Mouse (Mus musculus): ENCODE measurements around the gene Tacc2.
A peak's percentile ranks its signal among the peaks of the same experiment; 100 is the strongest.

Gene Tacc2

DNA sequence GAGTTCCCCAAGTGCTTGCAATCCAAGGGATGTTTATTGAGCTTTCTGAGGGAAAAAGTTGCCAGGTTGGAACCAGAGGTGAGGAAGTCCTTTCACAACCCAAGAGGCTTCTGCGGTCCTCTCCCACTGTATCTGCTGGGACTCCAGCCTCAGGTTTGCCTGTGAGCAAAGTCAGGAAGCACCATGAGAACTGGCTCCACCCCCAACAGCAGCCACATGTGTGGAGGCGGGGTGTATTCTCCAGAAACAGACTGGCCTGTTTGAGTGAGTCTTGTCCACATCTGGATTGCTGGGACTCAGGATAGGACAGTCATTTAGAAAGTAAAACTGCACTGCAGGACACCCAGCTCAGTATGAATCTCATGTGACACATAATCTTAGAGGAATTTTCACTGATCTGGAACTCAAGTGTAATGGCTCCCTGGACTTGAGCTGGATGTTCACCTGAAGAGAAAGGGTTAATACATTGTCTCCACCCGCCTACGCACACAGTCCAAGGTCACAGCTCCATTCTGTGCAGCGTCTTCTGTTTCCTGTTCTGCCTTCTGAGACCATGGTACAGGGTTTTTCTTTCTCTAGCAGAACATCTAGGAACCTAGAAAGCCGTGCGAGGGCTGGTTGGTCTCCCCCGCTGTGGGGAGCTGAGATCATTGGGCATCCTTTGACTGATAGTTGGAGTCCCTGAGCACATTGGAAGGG, 149.6 kb downstream of the Tacc2 start:
- peak; percentile 42 for DNase-seq (ENCODE audit: low read depth)

DNA sequence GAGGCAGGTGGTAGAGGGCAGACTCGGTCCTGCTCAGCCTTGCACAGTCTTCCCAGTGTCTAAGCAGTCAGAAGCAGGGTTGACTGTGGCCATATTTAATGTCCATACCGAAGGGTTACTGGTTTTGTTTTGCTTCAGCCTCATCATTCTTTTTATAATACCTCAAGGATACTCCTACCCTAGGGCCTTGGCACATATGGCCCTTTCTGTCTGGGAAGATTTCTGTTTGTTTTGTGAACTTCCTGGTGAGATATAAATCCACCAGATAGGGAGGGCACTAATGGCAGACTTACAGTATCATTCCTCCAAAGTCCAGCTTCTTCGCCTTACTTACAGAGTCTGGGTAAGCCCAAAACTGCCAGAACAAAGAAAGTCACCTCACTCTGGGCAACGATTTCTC, 150.3 kb downstream of the Tacc2 start:
- DNase-seq (ENCODE audit: low read depth) = no peak

DNA sequence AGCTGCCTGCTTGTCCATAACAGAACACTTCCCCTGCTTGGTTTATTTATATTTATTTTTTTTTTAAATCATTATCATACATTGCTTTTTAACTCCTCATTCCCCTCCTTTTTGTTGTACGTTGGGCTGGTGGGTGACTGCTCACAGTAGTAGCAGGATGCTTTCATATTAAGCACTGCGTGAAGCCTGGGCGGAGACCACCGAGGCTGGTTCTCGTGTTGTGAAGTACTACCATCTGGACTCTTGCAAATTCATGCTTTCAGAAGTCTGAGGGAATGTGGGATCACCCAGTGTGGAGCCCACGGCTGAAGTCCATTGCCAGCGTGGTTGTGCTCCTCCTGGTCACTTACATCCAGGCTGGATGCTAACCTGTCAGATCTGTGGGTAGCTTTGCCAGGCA, 154.6 kb downstream of the Tacc2 start:
- no peak for DNase-seq (ENCODE audit: low read depth)

GRCm38 (mm10) chr7:130732908-130733307, 155.7 kb downstream of the Tacc2 start:
- DNase-seq (ENCODE audit: low read depth) = no peak

- DNase-seq (ENCODE audit: low read depth) = no peak
Measured at GRCm38 (mm10) chr7:130733423-130733822, 156.2 kb downstream of the Tacc2 start.

DNA sequence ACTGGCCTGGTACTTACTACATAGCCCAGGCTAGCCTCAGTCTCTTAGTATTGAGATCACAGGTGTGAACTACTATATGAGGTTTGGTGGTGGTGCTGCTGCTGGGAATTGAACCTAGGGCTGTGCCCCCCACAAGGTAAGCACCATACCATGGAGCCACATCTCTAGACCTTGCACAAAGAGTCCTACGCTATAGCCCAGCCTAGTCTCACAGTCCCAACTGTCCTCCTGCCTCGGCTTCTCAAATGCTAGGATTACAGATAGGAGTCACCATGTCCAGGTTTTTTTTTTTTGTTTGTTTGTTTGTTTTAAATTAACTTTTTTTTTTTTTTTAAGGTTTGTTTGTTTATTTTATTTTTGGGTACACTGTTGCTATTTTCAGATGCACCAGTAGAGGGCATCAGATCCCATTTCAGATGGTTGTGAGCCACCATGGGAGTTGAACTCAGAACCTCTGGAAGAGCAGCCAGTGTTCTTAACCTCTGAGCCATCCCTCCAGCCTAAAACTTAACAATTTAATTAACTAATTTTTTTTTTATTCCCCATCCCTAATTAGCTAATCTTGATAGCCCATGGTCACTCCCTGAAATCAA, 157.1 kb downstream of the Tacc2 start:
- peak; percentile 28 for DNase-seq (ENCODE audit: low read depth)

DNA sequence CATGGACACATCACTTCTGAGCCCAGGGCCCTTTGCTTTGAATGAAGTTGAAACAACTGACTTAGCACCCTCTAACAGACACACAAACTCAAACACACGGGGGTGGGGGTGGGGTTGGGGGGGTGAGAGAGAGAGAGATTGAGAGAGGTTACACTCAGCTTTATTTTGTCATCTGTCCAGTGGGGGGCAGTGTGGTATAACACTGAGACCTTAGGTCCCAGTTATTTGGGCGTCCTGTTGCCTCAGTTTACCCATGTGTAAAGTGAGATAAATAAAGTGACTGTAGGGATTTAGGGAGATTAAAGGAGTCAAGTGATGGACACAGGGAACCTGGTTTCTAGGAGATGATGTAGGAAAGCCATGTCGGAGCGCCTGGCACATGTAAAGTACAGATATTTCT, 163.9 kb downstream of the Tacc2 start:
- DNase-seq (ENCODE audit: low read depth) = peak; percentile 10

- no peak for DNase-seq (ENCODE audit: low read depth)
Measured at GRCm38 (mm10) chr7:130743239-130744025, 166.2 kb downstream of the Tacc2 start.

GRCm38 (mm10) chr7:130749165-130749564, 171.9 kb downstream of the Tacc2 start:
- no peak for DNase-seq (ENCODE audit: low read depth)

- no peak for DNase-seq (ENCODE audit: low read depth)
Measured at GRCm38 (mm10) chr7:130750752-130751490, 173.7 kb downstream of the Tacc2 start.

- DNase-seq (ENCODE audit: low read depth) = no peak
Measured at GRCm38 (mm10) chr7:130751678-130752077, 174.4 kb downstream of the Tacc2 start.

- DNase-seq (ENCODE audit: low read depth) = no peak
Measured at GRCm38 (mm10) chr7:130754790-130755189, 177.6 kb downstream of the Tacc2 start.

DNA sequence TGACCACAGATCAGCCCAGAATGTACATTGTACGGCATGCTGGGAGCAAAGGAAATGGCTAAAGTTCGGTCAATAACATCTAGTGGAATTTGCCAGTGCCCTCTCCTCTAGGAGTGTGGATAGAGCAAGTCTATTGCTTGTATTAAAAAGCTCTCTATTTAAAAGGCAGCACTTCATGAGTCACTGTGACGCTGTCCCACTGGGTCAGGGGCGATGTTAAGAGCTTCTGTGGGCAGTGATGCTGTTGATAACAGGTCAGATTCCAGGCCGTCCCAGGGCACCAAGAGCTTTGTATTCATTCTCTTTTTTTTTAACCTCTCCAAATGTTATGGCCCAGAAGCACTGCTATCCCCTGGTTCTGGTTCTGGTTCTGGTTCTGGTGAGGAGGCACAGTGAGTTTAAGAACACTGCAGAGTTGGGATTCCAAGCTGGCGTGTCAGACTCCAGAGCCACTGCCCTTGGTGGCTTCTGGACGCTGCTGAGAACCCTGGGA, 179.2 kb downstream of the Tacc2 start:
- DNase-seq (ENCODE audit: low read depth) = no peak

DNA sequence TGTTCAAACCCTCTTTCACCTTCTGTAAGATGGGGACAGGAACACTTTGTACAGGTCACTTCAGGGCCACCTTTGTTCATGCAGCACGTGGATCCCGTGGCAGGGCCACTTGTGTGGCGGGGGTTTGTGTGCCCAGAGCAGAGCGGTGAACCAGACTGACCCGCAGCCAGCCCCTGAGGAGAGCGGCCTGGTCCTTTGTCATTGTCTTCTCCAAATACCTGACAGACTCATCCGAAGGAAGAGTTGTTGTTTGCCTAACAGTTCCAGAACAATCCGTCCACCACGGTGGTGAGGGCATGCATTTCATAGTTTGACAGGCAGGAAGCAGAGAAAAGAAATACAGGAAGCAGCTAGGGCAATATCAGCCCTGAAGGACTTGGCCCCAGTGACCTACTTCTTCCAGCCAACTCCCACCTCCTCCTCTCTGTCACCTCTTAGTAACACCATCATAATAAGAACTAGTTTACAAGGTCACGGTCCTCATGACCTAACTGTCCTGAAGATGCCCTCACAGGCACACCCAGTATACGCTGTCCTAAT, 180.2 kb downstream of the Tacc2 start:
- no peak for DNase-seq (ENCODE audit: low read depth)

DNA sequence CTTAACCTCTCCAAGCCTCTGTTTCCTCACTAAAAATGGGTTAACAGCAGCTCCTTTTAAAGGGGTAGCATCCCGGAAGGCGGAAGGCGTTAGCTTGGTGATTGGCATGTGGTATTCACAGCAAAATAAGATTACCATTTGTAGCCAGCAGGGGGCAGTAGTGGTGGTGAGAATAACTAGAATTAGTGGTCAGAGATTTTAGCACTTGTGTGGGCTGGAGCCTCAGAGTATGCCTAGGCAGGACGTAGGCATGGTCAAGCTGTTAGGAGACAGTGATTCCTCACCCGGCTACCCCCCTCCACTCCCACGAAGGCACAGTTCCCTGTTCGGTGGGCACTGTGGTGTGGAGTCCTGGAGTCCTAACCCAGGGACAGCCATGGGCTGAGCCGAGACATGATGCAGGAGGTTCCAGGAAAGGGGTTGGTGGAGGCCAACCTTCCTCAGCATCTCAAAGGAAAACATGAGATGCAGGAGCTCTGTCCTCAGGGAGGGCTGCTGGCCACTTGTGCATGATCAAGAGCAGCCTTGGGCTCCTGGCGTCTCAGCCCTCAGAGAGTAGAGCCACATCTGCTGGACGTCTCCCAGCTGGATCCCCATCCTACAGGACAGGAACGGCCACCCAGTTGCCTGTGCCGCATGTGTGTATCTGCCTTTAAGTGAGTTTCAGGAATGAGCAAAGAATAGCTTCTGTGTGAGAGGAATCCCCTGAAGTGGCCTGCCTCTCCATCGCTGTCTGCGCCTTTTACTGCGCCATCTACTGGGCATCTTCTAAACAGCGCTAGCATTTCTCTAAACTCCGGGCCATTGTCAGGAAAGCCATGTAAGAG, 185.0 kb downstream of the Tacc2 start:
- DNase-seq (ENCODE audit: low read depth) = peak; percentile 81

DNA sequence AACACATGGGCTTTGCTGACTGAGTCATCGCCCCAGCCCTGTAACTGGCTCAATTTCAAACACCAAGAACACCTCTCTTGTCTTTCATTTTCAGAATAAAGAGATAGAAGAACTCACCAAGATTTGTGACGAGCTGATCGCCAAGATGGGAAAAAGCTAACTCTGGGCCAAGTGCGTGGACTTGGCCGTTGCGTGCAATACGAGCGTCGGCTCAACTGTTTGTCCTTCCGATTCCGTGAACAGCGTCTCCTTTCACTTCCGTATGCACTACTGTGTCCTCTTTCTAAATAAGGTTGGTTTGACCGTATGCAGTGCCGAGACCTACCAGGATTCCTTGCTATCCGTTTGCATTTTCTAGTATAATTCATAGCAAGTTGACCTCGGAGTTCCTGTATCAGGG, 186.9 kb downstream of the Tacc2 start:
- DNase-seq (ENCODE audit: low read depth) = no peak

- DNase-seq (ENCODE audit: low read depth) = no peak
Measured at GRCm38 (mm10) chr7:130766411-130767170, 189.4 kb downstream of the Tacc2 start.

DNA sequence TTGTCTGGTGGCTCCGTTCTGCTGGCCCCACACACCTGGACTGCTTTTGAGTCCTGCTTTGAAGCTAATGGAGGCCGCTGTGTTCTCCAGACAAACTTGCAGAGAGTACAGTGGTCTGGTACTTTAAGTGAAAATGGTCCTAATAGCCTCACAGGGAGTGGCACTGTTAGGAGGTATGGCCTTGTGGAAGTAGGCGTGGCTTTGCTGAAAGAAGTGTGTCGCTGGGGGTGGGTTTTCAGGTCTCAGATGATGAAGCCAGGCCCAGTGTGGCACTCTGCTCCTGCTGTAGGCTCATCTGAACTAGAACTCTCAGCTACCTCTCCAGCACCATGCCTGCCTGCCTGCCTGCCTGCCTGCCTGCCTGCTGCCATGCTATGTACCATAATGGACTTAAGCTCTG, 190.9 kb downstream of the Tacc2 start:
- no peak for DNase-seq (ENCODE audit: low read depth)

DNA sequence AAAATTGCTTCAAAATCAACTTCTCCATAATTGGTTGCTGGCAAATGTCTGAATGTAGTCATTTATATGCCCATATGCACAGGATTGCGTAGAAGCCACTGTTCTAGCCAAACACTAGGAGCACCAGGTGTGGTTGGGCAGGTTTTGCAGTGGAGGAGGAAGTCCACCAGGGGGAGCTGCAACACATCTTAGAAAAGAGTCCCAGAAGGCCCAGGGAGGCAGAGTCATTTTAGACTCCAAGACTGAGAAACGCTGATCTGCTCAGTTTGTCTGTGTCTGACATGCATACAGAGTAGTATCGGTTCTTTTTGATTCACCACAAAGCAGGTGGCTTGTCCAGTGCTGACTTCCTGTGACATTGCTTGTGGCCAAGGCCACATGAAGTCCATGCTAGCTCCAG, 193.5 kb downstream of the Tacc2 start:
- DNase-seq (ENCODE audit: low read depth) = peak; percentile 88

DNA sequence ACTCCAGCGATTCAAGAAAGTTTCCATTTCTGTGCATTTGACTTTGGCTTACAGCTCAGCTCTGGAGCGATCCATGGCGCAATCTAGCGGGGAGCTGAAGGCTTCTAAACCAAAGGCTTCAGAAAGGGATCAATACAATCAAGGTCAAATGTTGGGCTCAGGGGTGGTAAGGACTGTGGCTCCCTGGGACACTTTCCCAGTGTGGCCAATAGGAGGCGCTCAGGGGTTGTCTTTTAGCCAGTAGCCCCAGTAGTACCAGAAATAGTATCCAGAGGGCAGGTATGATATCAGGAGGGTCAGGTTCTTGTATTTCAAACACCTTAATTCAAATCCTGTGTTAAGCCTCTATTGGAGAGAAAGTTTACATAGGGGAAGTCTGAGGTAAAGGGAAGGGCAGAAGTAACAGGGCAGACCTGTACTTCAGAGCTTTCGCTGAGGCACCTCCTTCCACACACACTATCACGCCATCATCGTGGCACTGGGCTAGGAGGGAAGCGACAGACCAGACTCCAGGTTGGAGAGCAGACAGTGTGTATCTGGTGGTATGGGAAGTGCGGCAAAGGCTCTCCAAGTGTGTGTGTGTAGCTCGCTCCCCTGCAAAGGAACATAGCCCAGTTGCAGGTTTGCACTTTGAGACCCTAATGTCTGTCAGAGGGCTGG, 196.1 kb downstream of the Tacc2 start:
- DNase-seq (ENCODE audit: low read depth) = peak; percentile 76

All from induced T-regulatory cell, adult 2 months (primary cell).